Mouse (Mus musculus): ENCODE measurements at regions not wholly inside any gene's neighbourhood (a gene's known extent, or its start where the extent isn't known, plus 50 kb on each side); places are given as distances from the start of the nearest gene placed in this dataset.

DNA sequence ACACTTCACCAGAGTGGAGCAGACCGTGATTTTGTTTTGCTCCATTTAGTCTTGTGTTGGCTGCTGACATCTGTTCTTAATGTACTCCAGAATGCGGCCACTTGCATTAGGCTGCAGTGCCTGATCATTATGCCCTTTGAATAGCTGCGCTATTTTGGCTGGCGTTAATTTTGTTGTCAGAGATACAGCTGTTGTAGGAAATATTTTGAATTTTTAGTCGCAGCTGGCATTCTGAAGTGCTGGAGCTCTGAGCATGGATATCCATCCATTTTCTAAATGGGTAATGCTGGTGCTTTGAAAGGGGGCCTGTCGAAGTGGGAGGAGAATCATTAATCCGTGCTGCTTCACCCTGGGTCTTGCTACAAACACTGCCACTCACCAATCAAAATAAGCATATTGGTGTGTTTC lies 275.1 kb downstream of the Adamts20 start:
- Histone ChIP-seq H3K4me1 (replicated peaks; ENCODE audit: control insufficient read depth, insufficient read depth, low read length) (peaks cover 8% of the 10 kb centered on the region), H3K27ac (ENCODE audit: control insufficient read depth, insufficient read depth, low read length) (no peak overlapping the region), H3K4me3 (ENCODE audit: control insufficient read depth, insufficient read depth, low read length) (no peak overlapping the region), H3K27me3 (ENCODE audit: control insufficient read depth, insufficient read depth, low read length) (no peaks in the 10 kb centered on the region), H3K36me3 (ENCODE audit: control insufficient read depth, insufficient read depth, low read length) (no peaks in the 10 kb centered on the region)
- DNase-seq, result no peak
- TF ChIP-seq POLR2A (IDR thresholded peaks at IDR 0.05; ENCODE audit: control insufficient read depth, extremely low read depth, insufficient read depth, low read length, poor library complexity) (no peak), CTCF (IDR thresholded peaks at IDR 0.05; ENCODE audit: borderline replicate concordance, control insufficient read depth, extremely low read depth, insufficient read depth, low read length, poor library complexity) (no peak)
- 94% methylated on average over 7 of the region's 7 CpGs for WGBS

DNA sequence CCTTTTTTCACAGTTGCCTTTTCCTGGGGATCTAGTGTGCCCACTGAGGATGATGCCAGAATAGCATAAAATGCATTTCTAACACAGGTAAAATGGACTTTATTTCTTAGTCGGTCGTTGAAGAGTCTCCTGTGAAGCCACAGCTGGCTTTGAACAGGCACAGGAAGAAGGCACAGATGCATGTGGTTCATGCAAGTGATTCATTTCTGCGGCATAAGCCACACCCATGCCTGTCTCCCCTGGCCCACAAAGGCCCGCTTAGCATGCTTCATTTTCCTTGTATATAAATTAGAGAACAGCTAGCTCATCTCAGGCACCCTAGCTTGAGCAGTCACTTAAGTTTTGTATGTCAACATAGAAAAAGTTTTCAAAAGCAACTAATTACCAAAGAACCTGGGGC lies 277.6 kb downstream of the Adamts20 start:
- no peak overlapping the region for H3K4me3 ChIP-seq (ENCODE audit: control insufficient read depth, insufficient read depth, low read length)
- 15% methylated on average over 4 of the region's 4 CpGs for WGBS
- H3K27ac ChIP-seq (ENCODE audit: control insufficient read depth, insufficient read depth, low read length), result peak overlapping the region; percentile 21; the same call in 1 of the 2 replicates
- TF ChIP-seq CTCF (IDR thresholded peaks at IDR 0.05; ENCODE audit: borderline replicate concordance, control insufficient read depth, extremely low read depth, insufficient read depth, low read length, poor library complexity) (no peak), POLR2A (IDR thresholded peaks at IDR 0.05; ENCODE audit: control insufficient read depth, extremely low read depth, insufficient read depth, low read length, poor library complexity) (no peak)
- H3K36me3 ChIP-seq (ENCODE audit: control insufficient read depth, insufficient read depth, low read length), result no peaks in the 10 kb centered on the region
- H3K27me3 ChIP-seq (ENCODE audit: control insufficient read depth, insufficient read depth, low read length), result no peaks in the 10 kb centered on the region
- peaks cover 8% of the 10 kb centered on the region for H3K4me1 ChIP-seq (replicated peaks; ENCODE audit: control insufficient read depth, insufficient read depth, low read length)
- peak; percentile 53 for DNase-seq

DNA sequence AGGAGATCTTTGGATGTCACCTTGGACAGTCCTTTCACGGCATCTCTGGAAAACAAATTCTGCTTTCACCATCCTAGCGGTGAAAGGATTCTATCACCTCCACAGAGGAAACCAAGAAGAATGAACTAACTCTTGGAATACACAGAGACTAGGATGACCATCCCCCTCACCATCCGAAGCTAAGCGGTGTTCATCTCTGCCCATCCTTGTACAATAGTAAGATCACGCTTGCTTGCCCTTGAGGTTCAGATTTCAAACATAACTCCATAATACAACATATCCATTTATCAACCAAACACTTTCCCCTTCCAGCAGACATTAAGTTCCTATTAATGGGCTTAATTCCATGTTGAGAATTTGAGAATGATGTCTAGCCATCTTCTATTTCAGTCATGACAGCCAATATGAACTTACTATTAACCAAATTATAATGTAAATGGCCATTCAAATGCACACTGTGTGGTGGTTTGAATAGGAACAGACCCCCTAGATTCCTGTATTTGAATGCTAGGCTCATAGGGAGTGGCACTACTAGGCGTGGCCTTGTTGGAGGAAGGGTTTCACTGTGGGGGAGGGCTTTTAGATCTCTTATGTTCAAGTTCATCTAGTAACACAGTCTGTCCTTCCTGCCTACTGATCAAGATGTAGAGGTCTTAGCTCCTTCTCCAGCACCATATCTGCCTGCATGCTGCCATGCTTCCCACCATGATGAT lies 281.4 kb downstream of the Adamts20 start:
- Histone ChIP-seq H3K4me3 (ENCODE audit: control insufficient read depth, insufficient read depth, low read length) (no peak overlapping the region), H3K4me1 (replicated peaks; ENCODE audit: control insufficient read depth, insufficient read depth, low read length) (peaks cover 8% of the 10 kb centered on the region), H3K27ac (ENCODE audit: control insufficient read depth, insufficient read depth, low read length) (no peak overlapping the region), H3K27me3 (ENCODE audit: control insufficient read depth, insufficient read depth, low read length) (no peaks in the 10 kb centered on the region), H3K36me3 (ENCODE audit: control insufficient read depth, insufficient read depth, low read length) (no peaks in the 10 kb centered on the region)
- TF ChIP-seq POLR2A (IDR thresholded peaks at IDR 0.05; ENCODE audit: control insufficient read depth, extremely low read depth, insufficient read depth, low read length, poor library complexity), result no peak
- WGBS, result 97% methylated on average over 6 of the region's 6 CpGs
- DNase-seq, result no peak

- Histone ChIP-seq H3K27ac (ENCODE audit: control insufficient read depth, insufficient read depth, low read length) (no peak overlapping the region), H3K4me3 (ENCODE audit: control insufficient read depth, insufficient read depth, low read length) (no peak overlapping the region), H3K36me3 (ENCODE audit: control insufficient read depth, insufficient read depth, low read length) (no peaks in the 10 kb centered on the region), H3K4me1 (replicated peaks; ENCODE audit: control insufficient read depth, insufficient read depth, low read length) (no peaks in the 10 kb centered on the region), H3K27me3 (ENCODE audit: control insufficient read depth, insufficient read depth, low read length) (no peaks in the 10 kb centered on the region)
- TF ChIP-seq CTCF (IDR thresholded peaks at IDR 0.05; ENCODE audit: borderline replicate concordance, control insufficient read depth, extremely low read depth, insufficient read depth, low read length, poor library complexity), result no peak
- TF ChIP-seq POLR2A (IDR thresholded peaks at IDR 0.05; ENCODE audit: control insufficient read depth, extremely low read depth, insufficient read depth, low read length, poor library complexity), result no peak
- 48% methylated on average over 7 of the region's 7 CpGs for WGBS
- no peak for DNase-seq
Observed at GRCm38 (mm10) chr15:94174083-94174482, 291.1 kb downstream of the Adamts20 start.

GRCm38 (mm10) chr15:94160806-94161205 lies 304.4 kb downstream of the Adamts20 start:
- no peak for TF ChIP-seq POLR2A (IDR thresholded peaks at IDR 0.05; ENCODE audit: control insufficient read depth, extremely low read depth, insufficient read depth, low read length, poor library complexity)
- Histone ChIP-seq H3K27me3 (ENCODE audit: control insufficient read depth, insufficient read depth, low read length) (no peaks in the 10 kb centered on the region), H3K36me3 (ENCODE audit: control insufficient read depth, insufficient read depth, low read length) (no peaks in the 10 kb centered on the region), H3K4me1 (replicated peaks; ENCODE audit: control insufficient read depth, insufficient read depth, low read length) (no peaks in the 10 kb centered on the region), H3K27ac (ENCODE audit: control insufficient read depth, insufficient read depth, low read length) (no peak overlapping the region), H3K4me3 (ENCODE audit: control insufficient read depth, insufficient read depth, low read length) (no peak overlapping the region)
- WGBS, result 96% methylated on average over 4 of the region's 4 CpGs
- no peak for DNase-seq

DNA sequence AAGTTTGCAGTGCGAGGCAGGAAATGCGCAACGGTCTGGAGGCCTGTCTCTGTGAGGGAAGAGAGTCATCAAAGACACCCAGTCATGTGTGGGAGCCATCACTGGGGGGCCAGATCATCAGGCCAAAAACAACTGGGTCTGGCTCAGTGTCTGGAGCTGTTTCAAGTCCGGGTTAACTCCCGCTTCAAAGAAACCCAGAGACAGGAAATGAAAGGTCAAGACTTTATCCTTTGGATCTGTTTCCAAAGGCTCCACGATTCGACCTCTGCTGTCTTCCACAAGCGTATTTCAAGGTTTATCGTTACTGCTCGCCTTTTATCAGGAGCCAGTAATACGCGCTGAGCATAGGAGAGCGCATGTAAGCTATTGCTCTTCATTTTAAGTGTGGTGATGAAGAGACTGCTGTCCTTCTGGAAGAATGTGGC lies 325.7 kb downstream of the Adamts20 start:
- H3K36me3 ChIP-seq (ENCODE audit: control insufficient read depth, insufficient read depth, low read length), result no peaks in the 10 kb centered on the region
- no peak overlapping the region for H3K4me3 ChIP-seq (ENCODE audit: control insufficient read depth, insufficient read depth, low read length)
- peaks cover 6% of the 10 kb centered on the region; the same call in 1 of the 2 replicates for H3K4me1 ChIP-seq (replicated peaks; ENCODE audit: control insufficient read depth, insufficient read depth, low read length)
- TF ChIP-seq POLR2A (IDR thresholded peaks at IDR 0.05; ENCODE audit: control insufficient read depth, extremely low read depth, insufficient read depth, low read length, poor library complexity), result no peak
- TF ChIP-seq CTCF (IDR thresholded peaks at IDR 0.05; ENCODE audit: borderline replicate concordance, control insufficient read depth, extremely low read depth, insufficient read depth, low read length, poor library complexity), result no peak
- no peak for DNase-seq
- H3K27ac ChIP-seq (ENCODE audit: control insufficient read depth, insufficient read depth, low read length), result no peak overlapping the region
- H3K27me3 ChIP-seq (ENCODE audit: control insufficient read depth, insufficient read depth, low read length), result no peaks in the 10 kb centered on the region
- WGBS, result 74% methylated on average over 13 of the region's 13 CpGs
